Mouse (Mus musculus) monocyte, adult 5-6 weeks (primary cell): Measurements from ENCODE around the gene Gm49396. TPM values are rescaled to one million over a fixed set of nuclear protein-coding genes. Genes with fewer than 3 reads are reported as not detected.

Experiments used
- ATAC-seq: fragments of 153-309, 156-312 bp; replicated peaks from 2 replicates; pipeline ENCODE4 v1.8.0; 2017; ENCODE audit warnings: mild to moderate bottlenecking; ENCODE audit not compliant: low TSS enrichment, insufficient number of reproducible peaks, severe bottlenecking, poor library complexity, low FRiP score
- total RNA-seq: library from RNA; stranded (forward); fragments of 200-1000, 200-491, 200-594 nt; gene quantifications from 3 replicates; pipeline ENCODE4 v1.2.3, GENCODE M21; 2017

Gm49396 gene
- total RNA-seq, 1 experiment from 2014 or later: 11.1 TPM

DNA sequence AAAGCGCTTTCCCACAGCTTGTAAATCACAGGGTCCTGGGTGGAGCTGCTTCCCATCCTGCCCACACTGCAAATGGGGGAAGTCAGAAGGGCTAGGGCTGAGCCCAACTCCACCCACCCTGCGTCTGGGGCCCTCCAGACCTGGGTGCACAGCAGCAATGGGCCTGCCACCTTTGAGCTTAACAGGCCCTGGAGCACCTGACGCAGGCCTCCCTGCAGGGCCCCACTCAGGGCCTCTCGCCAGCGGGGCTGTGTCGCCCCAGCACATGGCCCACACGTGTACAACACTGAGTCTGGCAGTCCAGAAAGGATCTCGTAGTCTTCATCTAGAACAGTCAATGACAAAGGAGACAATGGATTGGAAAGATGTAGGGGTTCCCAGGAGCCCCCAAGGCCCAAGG lies 16.8 kb downstream of the Gm49396 start:
- no peak for ATAC-seq

DNA sequence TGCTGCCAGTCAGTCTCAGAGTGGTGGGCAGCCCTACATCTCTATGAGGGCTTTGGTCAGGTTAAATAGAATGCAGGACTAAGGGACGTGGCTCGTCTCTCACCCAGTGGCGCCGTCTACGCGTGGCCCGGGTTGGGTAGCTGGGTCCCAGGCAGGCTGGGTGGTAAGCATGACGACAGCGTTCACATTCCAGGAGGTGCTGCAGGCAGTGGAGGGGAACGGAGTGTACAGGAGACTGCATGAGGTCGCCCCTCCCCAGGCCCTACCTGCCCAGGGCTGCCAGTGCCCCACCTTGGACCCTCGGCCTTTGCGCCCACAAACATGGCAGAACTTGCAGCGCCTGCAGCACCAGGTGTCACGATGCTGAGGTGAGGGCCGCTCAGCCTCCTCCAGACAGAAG lies 18.4 kb downstream of the Gm49396 start:
- no peak for ATAC-seq

- no peak for ATAC-seq
Observed at GRCm38 (mm10) chr7:30584339-30584738, 21.2 kb downstream of the Gm49396 start.

DNA sequence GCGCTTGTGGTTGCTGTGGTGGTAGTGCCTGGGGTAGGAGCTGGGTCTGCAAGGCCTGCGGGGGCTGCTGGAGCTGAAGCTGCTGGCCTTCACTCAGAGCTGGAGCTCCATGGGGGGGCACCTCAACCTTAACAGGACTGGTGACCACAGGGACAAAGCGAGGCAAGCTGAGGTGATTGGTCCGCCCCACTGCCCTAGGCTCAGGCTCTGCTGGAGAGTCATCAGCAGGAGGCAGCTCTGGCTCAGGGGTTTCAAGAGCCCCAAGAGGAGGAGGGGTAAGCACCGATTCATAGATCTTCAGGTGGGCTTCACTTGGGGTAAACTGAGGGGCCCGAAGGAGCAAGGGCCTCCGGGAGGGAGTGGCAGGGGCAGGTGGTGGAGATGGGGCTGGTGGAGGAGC lies 22.0 kb downstream of the Gm49396 start:
- ATAC-seq: no peak

GRCm38 (mm10) chr7:30586455-30587020 lies 23.4 kb downstream of the Gm49396 start:
- ATAC-seq: no peak

DNA sequence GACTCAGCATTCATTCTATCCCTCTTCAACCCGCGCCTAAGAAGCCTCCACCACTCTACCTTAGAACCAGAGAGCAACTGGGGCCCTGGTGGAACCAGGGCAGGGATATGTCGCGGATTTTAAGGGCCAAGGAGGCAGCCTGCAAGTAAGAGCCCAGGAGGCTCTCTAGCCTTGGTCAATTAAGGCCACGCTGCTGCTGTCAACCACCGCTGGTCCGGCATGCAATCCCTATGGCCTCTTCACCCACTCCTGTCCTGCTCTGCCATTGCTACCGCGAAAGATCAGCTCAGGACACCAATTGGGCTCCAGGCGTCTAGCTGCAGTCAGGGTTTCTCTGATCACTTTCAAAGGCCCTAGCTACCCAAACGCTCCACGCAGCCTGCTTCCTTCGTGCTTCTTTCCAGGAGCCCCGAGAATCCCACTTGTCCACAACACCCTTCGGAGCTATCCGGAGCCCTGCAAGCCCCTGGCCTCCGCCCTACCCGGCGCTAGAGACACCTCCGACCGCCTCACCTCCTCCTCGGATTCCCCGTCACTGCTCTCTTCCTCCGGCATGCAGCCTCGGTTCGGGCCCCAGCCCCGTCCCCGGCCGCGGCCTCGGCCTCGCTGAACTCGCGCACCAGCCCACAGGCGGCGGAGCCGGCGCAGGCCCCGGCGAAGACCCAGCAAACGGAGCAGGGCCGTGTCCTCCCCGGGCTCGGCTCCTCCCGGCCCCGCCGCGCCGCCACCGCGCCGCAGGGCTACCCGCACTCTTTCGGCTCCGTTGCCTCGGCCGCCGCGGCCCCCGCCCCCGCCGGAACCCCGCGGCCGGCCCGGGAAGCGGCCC lies 24.9 kb downstream of the Gm49396 start:
- no peak for ATAC-seq

- peak; percentile 73 for ATAC-seq
Observed at GRCm38 (mm10) chr7:30588676-30589434, 25.7 kb downstream of the Gm49396 start, which contains the start of gene Kmt2b. Kmt2b (minus strand) TSS chr7:30588726.

DNA sequence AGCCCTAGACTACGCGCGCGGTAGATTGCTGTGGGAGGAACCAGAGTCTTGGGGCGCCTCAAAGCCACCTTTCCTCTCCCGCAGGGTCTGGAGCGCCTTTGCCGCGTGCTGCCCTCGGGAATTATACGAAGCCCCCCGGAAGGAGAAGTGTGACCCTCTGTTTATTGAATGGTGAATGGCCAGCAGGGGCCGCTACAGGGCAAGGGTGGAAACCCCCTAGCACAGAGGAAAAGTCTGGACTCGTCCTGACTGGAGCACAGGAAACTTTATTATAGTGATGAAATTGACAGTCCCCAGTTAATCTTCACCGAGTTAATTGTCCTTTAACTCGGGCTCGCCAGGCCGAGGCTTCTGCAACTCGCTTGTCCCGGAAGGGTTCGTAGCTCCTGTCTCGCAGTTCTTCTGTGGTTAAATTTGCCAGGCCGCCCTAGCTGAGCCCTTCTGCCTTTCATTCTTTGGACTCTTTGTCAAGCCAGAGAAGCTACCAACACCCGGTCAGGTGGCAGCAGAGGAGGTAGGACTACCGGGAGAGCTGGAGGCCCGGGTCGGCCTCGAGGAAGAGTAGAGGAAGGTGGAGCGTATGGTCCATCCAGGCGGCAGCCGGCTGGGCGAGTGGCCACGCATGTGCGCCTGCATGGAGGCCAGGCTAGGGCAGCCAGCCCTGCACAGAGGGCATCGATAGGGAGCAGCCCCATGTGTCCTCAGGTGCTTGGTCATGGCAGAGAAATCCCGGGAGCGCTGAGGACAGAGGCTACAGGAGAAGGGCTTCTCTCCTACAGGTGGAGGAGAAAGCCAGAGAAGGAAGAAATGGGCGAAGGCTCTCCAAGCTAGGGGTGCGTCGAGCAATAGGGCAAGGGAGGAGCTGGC lies 26.5 kb downstream of the Gm49396 start:
- ATAC-seq: peak; percentile 3

DNA sequence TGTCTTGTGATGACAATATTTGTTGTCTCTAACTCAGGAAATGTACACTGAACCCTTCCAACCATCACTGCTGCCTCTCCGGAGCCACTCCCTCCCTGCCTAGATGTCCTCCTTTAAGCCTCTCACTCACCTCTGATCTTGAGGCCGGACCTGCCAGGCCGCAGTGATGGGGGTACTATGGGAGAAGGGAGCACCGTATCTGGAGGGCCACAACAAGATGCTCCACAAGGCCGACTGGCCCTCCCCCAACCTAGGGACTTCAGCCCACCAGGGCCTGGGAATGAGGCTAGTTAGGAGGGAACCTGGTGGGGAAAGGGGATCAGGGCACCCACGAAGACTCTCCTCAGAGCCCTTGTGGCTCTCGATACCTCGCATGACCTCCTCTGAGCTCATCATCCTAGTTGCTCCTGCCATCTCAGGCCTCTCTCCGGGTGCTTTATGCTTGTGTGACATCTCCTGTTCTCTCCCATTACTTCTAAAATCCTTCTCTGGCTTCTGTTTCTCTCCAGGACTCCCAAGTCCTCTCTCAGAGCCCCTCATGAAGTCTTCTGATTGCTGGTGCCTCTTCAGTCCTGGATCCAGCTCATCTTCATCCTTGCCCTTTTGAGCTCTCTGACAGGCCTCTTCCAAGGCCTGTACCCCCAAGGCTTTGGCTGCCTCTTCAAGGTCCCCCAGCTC lies 27.9 kb downstream of the Gm49396 start:
- no peak for ATAC-seq

- no peak for ATAC-seq
Observed at GRCm38 (mm10) chr7:30591605-30591951, 28.4 kb downstream of the Gm49396 start.

DNA sequence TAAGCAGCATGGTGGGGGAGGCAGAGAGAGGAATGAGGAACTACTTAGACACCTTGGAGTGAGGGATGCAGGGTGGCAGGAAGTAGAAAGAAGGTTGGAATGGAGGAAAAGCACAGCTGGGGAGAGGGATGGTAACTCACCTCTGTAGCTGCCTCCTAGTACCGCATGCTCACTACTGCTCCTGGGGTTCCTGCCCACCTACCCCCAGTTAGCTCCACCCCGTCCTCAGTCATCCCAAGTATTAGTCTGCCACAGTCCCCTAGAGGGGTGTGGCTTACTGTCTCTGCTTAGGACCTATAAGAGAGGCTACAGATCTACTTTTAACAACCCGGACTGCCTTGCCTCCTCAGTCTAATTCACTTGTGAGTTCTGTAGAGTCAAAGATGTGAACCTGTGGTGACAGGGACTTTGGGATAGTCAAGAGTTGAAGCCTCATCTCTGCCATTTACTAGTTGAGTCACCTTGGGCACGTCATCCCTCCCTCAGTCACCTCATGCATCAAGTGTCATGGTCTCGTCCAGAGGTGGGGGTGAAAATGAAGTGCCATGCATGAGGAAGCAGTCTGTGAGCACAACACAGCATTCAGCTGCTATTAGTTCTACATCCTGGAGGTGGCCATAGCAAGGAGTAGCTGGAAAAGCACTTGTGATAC lies 29.8 kb downstream of the Gm49396 start:
- no peak for ATAC-seq

DNA sequence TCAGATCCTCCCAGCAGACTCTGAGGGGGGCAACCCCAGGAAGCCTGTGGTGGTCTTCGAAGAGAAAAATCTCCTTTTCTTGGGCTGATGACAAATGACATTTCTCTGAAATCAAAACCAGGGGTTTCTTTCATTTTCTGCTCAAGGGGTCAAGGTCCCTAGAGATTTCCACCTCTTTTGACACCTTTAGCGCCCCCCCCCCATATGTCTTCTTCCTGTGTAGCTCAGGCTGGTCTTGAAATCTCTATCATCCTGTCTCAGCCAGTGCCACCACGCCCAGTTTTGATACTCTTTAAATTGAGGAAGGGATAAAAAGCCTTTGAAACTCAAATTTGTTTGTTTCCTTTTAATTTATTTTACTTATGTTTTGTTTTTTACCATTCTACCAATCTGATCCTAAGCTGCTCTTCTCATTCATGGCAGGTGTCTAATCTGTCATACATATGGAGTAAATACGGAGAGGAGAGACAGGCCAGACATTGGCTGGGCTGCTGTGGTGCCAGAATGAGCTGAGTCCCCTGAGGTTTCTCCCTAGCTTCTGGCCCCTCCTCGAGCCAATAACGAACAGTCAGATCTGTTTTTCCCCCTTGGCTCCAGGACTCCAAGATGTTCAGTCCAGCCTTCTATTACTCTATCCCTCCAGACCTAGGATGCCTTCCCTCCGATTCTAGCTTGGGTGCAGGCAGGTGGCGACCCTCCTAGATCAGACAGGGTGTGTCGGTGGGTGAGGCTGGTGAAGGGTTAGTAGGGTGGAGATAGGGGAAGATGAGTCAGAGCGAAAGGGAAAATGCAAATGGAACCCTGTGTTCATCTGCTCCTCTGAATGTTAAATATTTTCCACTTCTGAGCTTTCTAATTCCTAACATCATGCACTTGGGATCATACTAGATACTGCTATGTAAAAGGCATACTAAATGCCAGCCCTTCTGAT lies 30.7 kb downstream of the Gm49396 start:
- ATAC-seq: no peak

DNA sequence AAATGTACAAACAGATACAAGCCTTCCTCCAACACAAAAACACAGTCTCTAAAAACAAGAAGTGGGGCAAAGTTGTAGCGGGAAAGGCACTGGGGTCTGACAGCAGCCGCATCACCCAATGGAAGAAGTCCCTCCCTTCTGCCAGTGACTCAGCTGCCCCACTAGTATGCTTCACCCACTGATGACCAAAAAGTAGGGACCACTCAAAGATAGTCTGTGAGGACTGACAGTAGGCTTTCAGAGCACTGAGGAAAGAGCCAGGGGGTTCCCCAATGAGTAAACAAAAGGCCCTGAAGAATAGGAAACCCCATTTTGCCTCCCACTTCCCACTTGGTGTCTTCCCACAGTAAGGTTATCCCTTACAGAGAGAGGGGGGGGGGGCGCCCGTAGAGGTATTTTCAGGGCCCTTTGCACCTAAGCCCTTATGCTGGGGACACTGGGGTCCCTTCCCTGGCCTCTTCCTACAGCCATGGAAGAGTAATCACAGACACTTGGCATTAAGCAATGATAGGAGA lies 31.4 kb downstream of the Gm49396 start:
- no peak for ATAC-seq

DNA sequence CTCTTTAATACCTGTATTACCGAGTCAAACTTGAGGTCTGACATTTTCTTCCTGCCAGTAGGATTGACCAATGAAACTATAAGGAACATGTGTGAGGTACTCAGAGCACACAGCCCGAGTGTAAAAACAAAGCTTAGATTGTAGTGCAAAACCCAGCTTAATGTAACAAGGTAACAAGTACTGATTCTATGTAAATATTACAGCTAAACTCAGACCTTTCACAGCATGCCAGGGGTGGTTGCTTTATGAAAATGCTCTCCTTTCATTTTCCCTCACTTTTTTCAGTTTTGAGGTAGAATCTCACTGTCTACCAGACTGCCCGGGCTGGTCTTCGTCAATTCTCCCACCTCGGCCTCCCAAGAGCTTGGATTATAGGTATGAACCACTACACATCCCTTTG lies 32.9 kb downstream of the Gm49396 start:
- ATAC-seq: no peak

DNA sequence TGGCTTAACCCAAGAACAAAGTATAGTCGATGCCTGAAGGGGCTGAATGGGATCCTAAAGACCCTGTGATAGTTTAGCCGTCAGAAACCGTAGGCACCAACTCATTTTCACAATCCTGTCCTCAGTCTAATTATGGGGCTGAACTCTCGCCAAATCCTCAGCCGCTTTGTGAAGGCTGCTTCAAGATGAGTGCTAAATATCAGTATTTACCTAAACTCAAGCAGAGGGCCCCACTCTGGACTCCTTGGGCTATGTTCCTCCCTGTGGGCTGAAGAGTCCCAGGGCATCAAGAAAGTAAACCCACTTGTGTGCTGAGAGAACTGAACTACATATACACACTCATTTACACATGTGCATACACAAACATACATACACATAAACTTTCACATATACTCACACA lies 33.7 kb downstream of the Gm49396 start:
- no peak for ATAC-seq

DNA sequence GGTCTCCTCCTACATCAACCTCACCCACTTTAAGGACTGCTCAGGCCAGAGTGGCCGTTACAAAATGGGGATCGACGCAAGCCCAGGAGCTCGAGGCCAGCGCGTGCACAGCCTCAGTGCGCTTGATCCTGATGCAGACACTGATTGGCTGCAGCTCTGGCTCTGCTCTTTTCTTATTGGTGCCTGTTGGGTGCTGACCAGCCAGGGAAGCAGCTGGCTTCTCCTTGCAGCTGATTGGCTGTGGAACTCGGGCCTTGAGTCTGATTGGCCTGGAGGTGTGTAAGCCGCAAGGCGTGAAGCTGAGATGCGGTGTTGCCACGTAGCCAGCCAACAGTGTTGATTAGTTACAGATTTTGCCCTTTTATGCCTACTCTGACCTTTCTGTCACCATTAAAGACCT lies 35.6 kb downstream of the Gm49396 start, which contains the start of gene Zbtb32:
Gene Zbtb32 (minus strand): TSS at position 124 of the 400 bp plus-strand sequence.
- ATAC-seq: no peak

DNA sequence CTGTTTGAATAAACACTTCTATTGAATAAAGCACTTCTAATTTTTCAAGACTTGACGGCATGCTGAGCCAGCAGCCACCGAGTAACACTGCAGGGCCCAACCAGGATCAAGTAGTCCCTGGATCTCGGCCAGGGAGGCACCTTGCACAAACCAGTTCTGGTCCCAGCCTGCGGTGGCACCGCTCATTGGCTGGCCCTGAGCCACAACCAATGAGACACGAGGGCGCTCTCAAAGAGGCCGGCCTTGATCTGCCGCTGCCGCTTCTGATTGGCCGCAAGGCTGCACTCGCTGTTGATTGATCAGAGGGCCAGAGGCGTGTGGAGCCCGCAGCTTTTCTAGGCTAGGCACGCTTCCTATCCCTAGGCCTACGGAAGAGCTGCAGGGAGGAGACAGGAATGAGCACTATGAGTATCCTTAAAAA lies 36.8 kb downstream of the Gm49396 start:
- ATAC-seq: peak; percentile 93
